Mouse (Mus musculus): Measurements from ENCODE around the gene Acsl5. TPM values are rescaled to one million over a fixed set of nuclear protein-coding genes. Genes with fewer than 3 reads are reported as not detected.
A peak's percentile ranks its signal among the peaks of the same experiment; 100 is the strongest.

Acsl5 gene
- polyA plus RNA-seq (2012; rRNA removed): 26.8 and 29.3 TPM in 2 replicates

DNA sequence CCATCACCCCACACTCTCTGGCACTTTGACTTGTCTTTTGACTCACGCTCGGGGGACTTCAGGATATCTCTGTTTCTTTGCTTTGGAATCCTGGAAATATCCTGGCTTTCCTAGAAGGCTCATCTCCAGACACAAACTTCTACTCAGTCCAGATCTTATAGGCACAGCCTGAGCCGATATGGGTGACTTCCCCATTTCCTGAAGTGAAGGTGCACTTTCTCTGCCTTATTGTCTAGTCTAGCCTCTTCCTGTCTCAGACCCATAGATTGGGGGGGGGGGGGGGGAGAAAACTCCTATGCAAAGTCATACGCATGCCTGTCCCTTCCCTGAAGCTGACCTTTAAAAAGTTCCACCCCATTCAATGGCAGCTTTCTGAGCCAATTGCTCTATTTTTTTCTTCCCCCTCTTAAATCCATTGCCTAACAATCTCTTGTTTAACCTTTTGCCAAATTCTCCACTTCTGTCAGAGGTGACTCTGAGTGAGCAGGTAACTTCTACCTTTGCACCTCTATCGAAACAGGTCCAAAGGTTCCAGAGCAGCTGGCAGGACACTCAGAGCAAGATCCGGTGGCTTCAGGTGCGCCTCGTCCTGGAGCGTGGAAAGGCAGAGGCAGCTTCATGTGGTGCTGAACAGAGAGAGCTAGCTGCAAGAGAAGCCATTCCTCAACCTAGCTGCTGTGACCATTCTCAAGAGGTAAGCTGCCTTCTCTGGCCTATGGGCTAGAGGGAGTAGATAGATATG is at the start of gene Acsl5:
Gene Acsl5, plus strand, starts transcription at position 556 of the 742 bp plus-strand sequence.
- H3K4me1 ChIP-seq (ENCODE audit: control insufficient read depth, insufficient read depth, low read length): peaks cover 6% of the 10 kb centered on the region; the same call in 1 of the 2 replicates
- WGBS: 76% methylated on average over 9 of the region's 9 CpGs
- H3K4me3 ChIP-seq (ENCODE audit: insufficient read depth, low read depth, low read length): no peak within 1 kb of the TSS
- TF ChIP-seq POLR2A (IDR thresholded peaks at IDR 0.05; ENCODE audit: low read depth, low read length) (no peak), CTCF (conservative IDR thresholded peaks at IDR 0.05; ENCODE audit: insufficient read depth, insufficient read length, low read depth, low read length) (no peak)
- H3K27me3 ChIP-seq (replicated peaks; ENCODE audit: control insufficient read depth, insufficient read depth, low read length): no peaks in the 10 kb centered on the region
- no peak within 1 kb of the TSS for H3K27ac ChIP-seq (ENCODE audit: insufficient read depth, low read depth, low read length)
- no peaks in the 10 kb centered on the region for H3K36me3 ChIP-seq (ENCODE audit: control insufficient read depth, insufficient read depth, low read length)
- DNase-seq: peak; percentile 66

DNA sequence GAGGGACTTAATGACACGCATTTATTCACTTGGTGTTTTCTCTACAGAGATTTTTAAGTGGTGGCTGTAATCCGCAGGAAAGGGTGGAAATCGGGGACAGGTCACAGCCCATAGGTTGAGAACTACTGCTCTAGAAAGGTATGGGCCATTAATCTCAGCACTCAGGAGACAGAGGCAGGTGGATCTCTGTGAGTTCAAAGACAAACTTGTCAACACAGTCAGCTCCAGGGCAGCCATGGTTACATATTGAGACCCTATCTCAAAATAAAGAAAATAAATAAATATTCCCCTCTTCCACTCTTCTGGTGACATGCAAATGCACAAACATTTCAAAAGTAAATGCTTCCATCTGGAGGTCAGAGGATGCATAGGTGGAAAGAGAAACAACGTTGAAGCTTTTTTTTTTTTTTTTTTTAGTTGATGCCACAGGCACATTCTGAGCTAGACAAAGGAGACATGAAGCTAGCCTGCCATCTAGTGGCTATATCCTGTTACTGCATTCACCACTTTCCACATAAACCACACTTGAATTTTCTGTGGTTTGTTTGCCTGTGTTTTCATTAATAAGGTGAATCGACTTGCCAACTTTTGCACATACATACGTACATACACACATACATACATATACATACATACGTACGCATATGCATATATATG is 45.1 kb upstream of the Acsl5 start:
- 34% methylated on average over 8 of the region's 8 CpGs for WGBS
- Histone ChIP-seq H3K27me3 (replicated peaks; ENCODE audit: control insufficient read depth, insufficient read depth, low read length) (no peaks in the 10 kb centered on the region), H3K4me1 (ENCODE audit: control insufficient read depth, insufficient read depth, low read length) (no peaks in the 10 kb centered on the region), H3K36me3 (ENCODE audit: control insufficient read depth, insufficient read depth, low read length) (no peaks in the 10 kb centered on the region), H3K4me3 (ENCODE audit: insufficient read depth, low read depth, low read length) (no peak overlapping the region), H3K27ac (ENCODE audit: insufficient read depth, low read depth, low read length) (no peak overlapping the region)
- peak; percentile 66 for DNase-seq
- 0 out of 2 replicates have a peak, but pooled peaks have one; percentile 16 for TF ChIP-seq CTCF (conservative IDR thresholded peaks at IDR 0.05; ENCODE audit: insufficient read depth, insufficient read length, low read depth, low read length)
- no peak for TF ChIP-seq POLR2A (IDR thresholded peaks at IDR 0.05; ENCODE audit: low read depth, low read length)

DNA sequence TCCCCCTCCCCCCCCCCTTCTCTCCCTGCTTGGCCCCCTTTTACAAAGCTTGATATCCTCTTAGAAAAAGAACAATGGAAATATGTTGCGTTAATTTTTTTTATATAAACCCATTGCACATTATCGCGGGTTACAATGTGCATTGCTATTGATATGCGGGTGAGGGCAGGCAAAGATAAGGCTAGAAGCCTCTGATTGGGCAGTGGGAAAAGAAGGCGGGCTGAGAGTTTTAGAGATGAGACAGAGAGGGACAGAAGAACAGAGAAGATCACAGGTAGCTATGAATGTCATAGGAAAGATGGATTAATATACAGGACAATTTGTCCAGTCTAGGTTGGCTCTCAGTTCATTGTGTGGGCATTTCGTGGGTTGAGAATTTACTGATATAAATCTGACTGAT is 44.5 kb upstream of the Acsl5 start:
- no peak overlapping the region for H3K4me3 ChIP-seq (ENCODE audit: insufficient read depth, low read depth, low read length)
- no peak overlapping the region for H3K27ac ChIP-seq (ENCODE audit: insufficient read depth, low read depth, low read length)
- TF ChIP-seq CTCF (conservative IDR thresholded peaks at IDR 0.05; ENCODE audit: insufficient read depth, insufficient read length, low read depth, low read length): no peak
- no peak for TF ChIP-seq POLR2A (IDR thresholded peaks at IDR 0.05; ENCODE audit: low read depth, low read length)
- DNase-seq: no peak
- H3K36me3 ChIP-seq (ENCODE audit: control insufficient read depth, insufficient read depth, low read length): no peaks in the 10 kb centered on the region
- 61% methylated on average over 6 of the region's 6 CpGs for WGBS
- no peaks in the 10 kb centered on the region for H3K27me3 ChIP-seq (replicated peaks; ENCODE audit: control insufficient read depth, insufficient read depth, low read length)
- H3K4me1 ChIP-seq (ENCODE audit: control insufficient read depth, insufficient read depth, low read length): no peaks in the 10 kb centered on the region

DNA sequence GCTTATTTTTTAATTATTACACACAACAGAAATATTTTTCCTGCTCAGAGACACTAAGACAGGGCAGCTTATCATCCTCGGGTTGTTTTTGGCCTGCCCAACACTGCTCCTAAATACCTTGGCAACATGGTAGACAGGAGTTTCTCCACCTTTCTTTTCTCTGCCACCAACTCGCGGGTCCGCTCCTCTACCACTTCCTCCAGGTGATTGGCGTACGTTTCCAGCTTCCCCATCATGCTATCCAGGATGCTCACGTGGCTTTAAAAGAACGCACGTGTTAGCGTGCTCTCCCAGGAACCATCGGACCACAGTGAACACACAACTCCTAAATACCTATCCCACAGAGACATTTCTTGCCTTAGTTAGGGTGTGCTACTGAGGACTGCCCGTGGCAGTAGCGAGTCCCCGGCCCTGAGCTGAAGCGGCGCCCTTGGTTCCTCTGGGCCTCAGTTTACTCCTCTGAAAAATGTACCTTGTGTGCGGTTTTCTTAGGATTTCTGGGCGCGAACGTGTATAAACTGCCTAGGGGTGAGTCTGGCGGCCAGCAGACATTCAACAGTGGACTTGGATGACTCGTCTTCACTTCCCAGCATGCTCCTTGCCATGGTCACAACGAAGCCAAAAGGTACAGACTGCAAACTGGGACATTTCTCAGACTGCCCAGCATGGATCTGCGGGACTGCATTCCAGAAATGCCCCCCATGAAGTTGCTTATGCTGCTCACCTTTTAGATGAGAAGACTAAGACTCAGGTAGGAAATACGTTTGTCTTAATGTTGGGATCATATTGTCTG is 43.8 kb upstream of the Acsl5 start:
- Histone ChIP-seq H3K4me1 (ENCODE audit: control insufficient read depth, insufficient read depth, low read length) (no peaks in the 10 kb centered on the region), H3K4me3 (ENCODE audit: insufficient read depth, low read depth, low read length) (no peak overlapping the region), H3K27ac (ENCODE audit: insufficient read depth, low read depth, low read length) (no peak overlapping the region), H3K27me3 (replicated peaks; ENCODE audit: control insufficient read depth, insufficient read depth, low read length) (no peaks in the 10 kb centered on the region), H3K36me3 (ENCODE audit: control insufficient read depth, insufficient read depth, low read length) (no peaks in the 10 kb centered on the region)
- no peak for DNase-seq
- 62% methylated on average over 25 of the region's 25 CpGs for WGBS
- TF ChIP-seq CTCF (conservative IDR thresholded peaks at IDR 0.05; ENCODE audit: insufficient read depth, insufficient read length, low read depth, low read length) (no peak), POLR2A (IDR thresholded peaks at IDR 0.05; ENCODE audit: low read depth, low read length) (no peak)

DNA sequence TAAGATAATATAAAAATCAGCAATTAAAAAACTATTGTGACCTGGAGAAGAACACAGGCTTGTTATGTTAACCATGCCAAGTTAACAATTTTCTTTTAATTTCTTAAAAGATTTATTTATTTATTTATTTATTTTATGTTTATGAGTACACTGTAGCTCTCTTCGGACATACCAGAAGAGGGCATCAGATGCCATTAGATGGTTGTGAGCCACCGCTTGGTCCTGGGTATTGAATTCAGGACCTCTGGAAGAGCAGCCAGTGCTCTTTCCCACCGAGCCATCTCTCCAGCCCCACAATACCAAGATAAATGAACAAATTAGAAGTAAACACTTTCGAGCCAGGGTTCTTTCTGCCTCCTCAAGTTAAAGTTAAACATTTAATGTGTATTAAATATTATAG is 43.1 kb upstream of the Acsl5 start:
- no peak overlapping the region for H3K27ac ChIP-seq (ENCODE audit: insufficient read depth, low read depth, low read length)
- no peak for DNase-seq
- H3K4me1 ChIP-seq (ENCODE audit: control insufficient read depth, insufficient read depth, low read length): no peaks in the 10 kb centered on the region
- H3K4me3 ChIP-seq (ENCODE audit: insufficient read depth, low read depth, low read length): no peak overlapping the region
- TF ChIP-seq CTCF (conservative IDR thresholded peaks at IDR 0.05; ENCODE audit: insufficient read depth, insufficient read length, low read depth, low read length) (no peak), POLR2A (IDR thresholded peaks at IDR 0.05; ENCODE audit: low read depth, low read length) (no peak)
- H3K36me3 ChIP-seq (ENCODE audit: control insufficient read depth, insufficient read depth, low read length): no peaks in the 10 kb centered on the region
- WGBS: 50% methylated on average over 4 of the region's 4 CpGs
- H3K27me3 ChIP-seq (replicated peaks; ENCODE audit: control insufficient read depth, insufficient read depth, low read length): no peaks in the 10 kb centered on the region

DNA sequence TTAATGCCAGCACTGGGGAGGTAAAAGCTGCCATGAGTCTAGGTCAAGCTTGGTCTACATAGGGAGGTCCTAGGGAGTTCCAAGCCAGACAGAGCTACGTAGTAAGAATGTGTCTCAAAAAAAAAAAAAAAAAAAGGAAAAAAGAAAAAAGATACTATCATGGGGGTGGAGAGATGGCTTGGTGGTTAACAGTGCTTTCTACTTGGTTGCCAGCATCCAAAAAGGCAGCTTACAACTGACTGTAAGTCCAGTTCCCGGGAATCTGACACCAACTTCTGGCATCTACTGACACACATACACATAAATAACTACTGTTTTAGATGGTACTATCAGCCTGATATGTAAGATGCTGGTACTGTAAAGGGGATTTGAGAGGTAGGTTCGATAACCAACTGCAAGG is 42.7 kb upstream of the Acsl5 start:
- no peaks in the 10 kb centered on the region for H3K4me1 ChIP-seq (ENCODE audit: control insufficient read depth, insufficient read depth, low read length)
- no peak overlapping the region for H3K4me3 ChIP-seq (ENCODE audit: insufficient read depth, low read depth, low read length)
- TF ChIP-seq POLR2A (IDR thresholded peaks at IDR 0.05; ENCODE audit: low read depth, low read length) (no peak), CTCF (conservative IDR thresholded peaks at IDR 0.05; ENCODE audit: insufficient read depth, insufficient read length, low read depth, low read length) (no peak)
- no peaks in the 10 kb centered on the region for H3K27me3 ChIP-seq (replicated peaks; ENCODE audit: control insufficient read depth, insufficient read depth, low read length)
- H3K36me3 ChIP-seq (ENCODE audit: control insufficient read depth, insufficient read depth, low read length): no peaks in the 10 kb centered on the region
- H3K27ac ChIP-seq (ENCODE audit: insufficient read depth, low read depth, low read length): no peak overlapping the region
- 75% methylated on average over 3 of the region's 3 CpGs for WGBS
- DNase-seq: no peak

DNA sequence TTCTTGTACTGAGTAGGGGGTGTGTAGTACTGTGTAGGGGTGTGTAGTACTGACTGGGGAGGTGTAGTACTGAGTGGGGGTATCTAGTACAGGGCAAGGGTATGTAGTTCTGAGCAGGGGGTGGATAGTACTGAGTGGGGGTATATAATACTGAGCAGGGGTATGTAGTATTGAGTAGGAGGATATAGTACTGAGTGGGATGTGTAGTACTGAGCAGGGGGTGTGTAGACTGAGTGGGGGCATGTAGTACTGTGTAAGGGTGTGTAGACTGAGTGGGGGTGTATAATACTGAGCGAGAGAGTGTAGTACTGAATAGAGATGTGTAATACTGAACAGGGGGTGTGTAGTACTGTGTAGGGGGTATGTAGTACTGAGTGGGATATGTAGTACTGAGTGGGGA is 40.0 kb upstream of the Acsl5 start:
- Histone ChIP-seq H3K27me3 (replicated peaks; ENCODE audit: control insufficient read depth, insufficient read depth, low read length) (no peaks in the 10 kb centered on the region), H3K4me3 (ENCODE audit: insufficient read depth, low read depth, low read length) (no peak overlapping the region), H3K4me1 (ENCODE audit: control insufficient read depth, insufficient read depth, low read length) (no peaks in the 10 kb centered on the region), H3K36me3 (ENCODE audit: control insufficient read depth, insufficient read depth, low read length) (no peaks in the 10 kb centered on the region), H3K27ac (ENCODE audit: insufficient read depth, low read depth, low read length) (no peak overlapping the region)
- no peak for DNase-seq
- TF ChIP-seq CTCF (conservative IDR thresholded peaks at IDR 0.05; ENCODE audit: insufficient read depth, insufficient read length, low read depth, low read length): no peak
- no peak for TF ChIP-seq POLR2A (IDR thresholded peaks at IDR 0.05; ENCODE audit: low read depth, low read length)
- 89% methylated on average over 1 of the region's 1 CpGs for WGBS

Measured in kidney, adult 2 months (tissue).